Mouse (Mus musculus) hindbrain, embryonic 15.5 days (tissue): ENCODE measurements around the gene Cox16. TPM values are rescaled to one million over a fixed set of nuclear protein-coding genes. Genes with fewer than 3 reads are reported as not detected.
"Not testable (repeated sequence)": the region's sequence is repeated elsewhere in the genome, so short reads cannot be mapped to it uniquely, and the experiment has no call there.

ENCODE experiments used
- ATAC-seq: fragments of 200-750 bp; cut with Nextera tagmentation; 2 replicates; pipeline ENCODE4 v1.8.0; 2017; ENCODE audit warnings: low read depth, moderate number of reproducible peaks, moderate TSS enrichment; ENCODE audit not compliant: low FRiP score
- H3K27ac ChIP-seq: fragments of 300-500 bp; sonication (generic); replicated peaks from 2 replicates; pipeline ENCODE4 v1.5.1; 2015; ENCODE audit warnings: mild to moderate bottlenecking, inconsistent platforms
- H3K27me3 ChIP-seq: fragments of 300-500 bp; sonication (generic); 2 replicates; pipeline ENCODE4 v1.6.1; 2015; ENCODE audit warnings: control low read depth, inconsistent platforms
- H3K36me3 ChIP-seq: fragments of 300-500 bp; sonication (generic); 2 replicates; pipeline ENCODE4 v1.6.1; 2015; ENCODE audit warnings: control low read depth, inconsistent platforms
- H3K4me1 ChIP-seq: fragments of 300-500 bp; sonication (generic); replicated peaks from 2 replicates; pipeline ENCODE4 v1.6.1; 2015; ENCODE audit warnings: control low read depth, inconsistent platforms
- H3K4me2 ChIP-seq: fragments of 300-500 bp; sonication (generic); 2 replicates; pipeline ENCODE4 v1.6.1; 2015; ENCODE audit warnings: moderate library complexity, mild to moderate bottlenecking, inconsistent platforms
- H3K4me3 ChIP-seq: fragments of 300-500 bp; sonication (generic); 2 replicates; pipeline ENCODE4 v1.5.1; 2015; ENCODE audit warnings: mild to moderate bottlenecking, inconsistent platforms
- H3K9ac ChIP-seq: fragments of 300-500 bp; sonication (generic); 2 replicates; pipeline ENCODE4 v1.6.1; 2015; ENCODE audit warnings: inconsistent platforms
- H3K9me3 ChIP-seq: fragments of 300-500 bp; sonication (generic); 2 replicates; pipeline ENCODE4 v1.6.1; 2016; ENCODE audit warnings: control low read depth, inconsistent platforms
- WGBS: fragments of 180-500 bp; shearing (Covaris S2); methylation state at CpG from one replicate; pipeline ENCODE4 v1.1.7; 2015; 5-methylcytosine and 5-hydroxymethylcytosine counted together
- polyA plus RNA-seq: library from polyadenylated mRNA; unstranded; fragments of >200 nt; fragmentation: Nextera tagmentation; extraction: Ambion mirVana; gene quantifications from 2 replicates; pipeline ENCODE4 v1.2.1, GENCODE M21; 2015

Gene Cox16
- 114 and 123 TPM in 2 replicates for polyA plus RNA-seq

GRCm38 (mm10) chr12:81484727-81485191 is at the start of gene Cox16:
Cox16 (minus strand) TSS chr12:81485127.
- Histone ChIP-seq H3K36me3 (no peaks in the 10 kb centered on the region), H3K4me3 (peak within 1 kb of the TSS; percentile 50), H3K27me3 (no peaks in the 10 kb centered on the region), H3K9ac (peak within 1 kb of the TSS; percentile 44), H3K27ac (peak within 1 kb of the TSS; percentile 89), H3K9me3 (no peaks in the 10 kb centered on the region), H3K4me2 (peak within 1 kb of the TSS; percentile 75), H3K4me1 (peaks cover 12% of the 10 kb centered on the region)
- ATAC-seq = peak; percentile 98
- WGBS = 0% methylated on average over 31 of the region's 31 CpGs

DNA sequence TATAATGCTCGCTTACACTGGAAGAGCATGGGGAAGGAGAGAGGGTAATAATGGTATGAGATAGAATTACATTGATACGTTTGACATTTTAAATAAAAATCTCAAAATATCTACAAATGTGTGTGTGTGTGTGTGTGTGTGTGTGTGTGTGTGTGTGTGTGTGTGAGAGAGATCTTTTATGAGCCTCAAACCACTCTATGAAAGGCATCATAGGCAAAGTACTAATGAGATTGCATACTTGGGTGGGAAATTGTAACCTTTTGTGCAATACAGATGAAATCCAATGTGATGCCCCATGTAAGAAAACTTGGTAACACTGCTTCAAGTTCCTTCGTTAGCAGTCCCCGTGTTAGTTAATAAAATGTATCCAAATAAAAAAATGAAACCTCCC is 48.1 kb upstream of the Cox16 start:
- peak overlapping the region; percentile 81 for H3K27ac ChIP-seq
- WGBS = 37% methylated on average over 4 of the region's 4 CpGs
- H3K9me3 ChIP-seq = no peaks in the 10 kb centered on the region
- peak; percentile 52; the same call in 1 of the 2 replicates for ATAC-seq
- H3K27me3 ChIP-seq = no peaks in the 10 kb centered on the region
- peak overlapping the region; percentile 67 for H3K4me2 ChIP-seq
- H3K36me3 ChIP-seq = no peaks in the 10 kb centered on the region
- peak overlapping the region; percentile 84 for H3K4me3 ChIP-seq
- peaks cover 24% of the 10 kb centered on the region for H3K4me1 ChIP-seq
- peak overlapping the region; percentile 77 for H3K9ac ChIP-seq

DNA sequence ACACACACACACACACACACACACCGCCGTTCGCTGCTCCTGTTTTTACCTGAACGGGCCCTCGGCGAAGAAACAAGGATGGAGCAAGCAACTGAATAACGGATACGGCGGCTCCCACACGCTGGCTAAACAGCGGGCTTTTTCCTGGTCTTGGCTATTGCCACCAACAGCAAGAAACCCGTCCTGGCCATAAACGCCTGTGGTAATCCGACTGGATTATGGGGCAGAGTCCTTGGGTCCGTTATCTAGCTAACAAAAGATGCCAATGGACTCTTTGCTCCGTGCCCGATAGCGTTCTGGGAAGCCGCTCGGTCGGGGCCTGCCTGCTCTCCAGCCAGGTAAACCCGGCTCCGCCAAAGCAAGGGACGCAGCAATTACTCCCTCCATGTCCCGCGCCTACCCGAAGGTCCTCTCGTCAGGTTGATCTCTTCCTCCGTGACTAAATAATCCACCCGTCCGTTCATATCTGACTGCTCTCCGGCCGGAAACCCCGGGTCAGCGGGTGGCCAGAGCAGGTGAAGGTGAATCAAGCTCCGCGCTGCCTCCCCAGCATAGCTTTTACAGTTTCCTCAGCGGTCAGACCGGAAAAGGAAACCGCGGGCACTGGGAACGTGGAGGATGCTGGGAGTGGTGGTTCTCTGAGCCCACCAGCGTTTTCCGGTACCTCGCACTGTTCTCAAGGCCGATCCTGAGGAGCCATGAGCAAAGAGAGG is 47.5 kb upstream of the Cox16 start, which contains the start of the genes Gm20498 and Synj2bp:
Gene Gm20498 (minus strand): TSS at position 590 of the 713 bp plus-strand sequence.
Gene Synj2bp (minus strand): TSS at position 596 of the 713 bp plus-strand sequence.
- Histone ChIP-seq H3K36me3 (no peaks in the 10 kb centered on the region), H3K4me1 (peaks cover 24% of the 10 kb centered on the region), H3K9ac (peak within 1 kb of the TSS; percentile 77), H3K4me2 (peak within 1 kb of the TSS; percentile 67), H3K9me3 (no peaks in the 10 kb centered on the region), H3K27me3 (no peaks in the 10 kb centered on the region), H3K4me3 (peak within 1 kb of the TSS; percentile 84), H3K27ac (peak within 1 kb of the TSS; percentile 81)
- WGBS = under 1% methylated on average over 46 of the region's 46 CpGs
- peak; percentile 96 for ATAC-seq

DNA sequence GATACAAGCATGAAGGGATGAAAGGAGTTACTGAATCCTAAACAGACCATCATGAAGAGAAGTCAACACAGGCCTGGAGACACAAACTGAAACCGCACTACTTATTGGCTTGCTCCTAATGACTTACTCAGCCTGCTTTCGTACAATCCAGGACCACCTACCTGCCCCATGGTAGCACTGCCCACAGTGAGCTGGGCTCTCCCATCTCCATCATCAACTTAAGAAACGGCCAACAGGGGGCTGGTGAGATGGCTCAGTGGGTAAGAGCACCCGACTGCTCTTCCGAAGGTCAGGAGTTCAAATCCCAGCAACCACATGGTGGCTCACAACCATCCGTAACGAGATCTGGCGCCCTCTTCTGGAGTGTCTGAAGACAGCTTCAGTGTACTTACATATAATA is 45.7 kb upstream of the Cox16 start:
- not testable (repeated sequence) for H3K4me3 ChIP-seq, H3K27me3 ChIP-seq, ATAC-seq, H3K9ac ChIP-seq, H3K9me3 ChIP-seq, H3K27ac ChIP-seq, H3K36me3 ChIP-seq
- 0 out of 2 replicates have a peak overlapping the region, but pooled peaks have one; percentile 16 for H3K4me2 ChIP-seq
- WGBS = 71% methylated on average over 8 of the region's 8 CpGs
- H3K4me1 ChIP-seq = peaks cover 24% of the 10 kb centered on the region

DNA sequence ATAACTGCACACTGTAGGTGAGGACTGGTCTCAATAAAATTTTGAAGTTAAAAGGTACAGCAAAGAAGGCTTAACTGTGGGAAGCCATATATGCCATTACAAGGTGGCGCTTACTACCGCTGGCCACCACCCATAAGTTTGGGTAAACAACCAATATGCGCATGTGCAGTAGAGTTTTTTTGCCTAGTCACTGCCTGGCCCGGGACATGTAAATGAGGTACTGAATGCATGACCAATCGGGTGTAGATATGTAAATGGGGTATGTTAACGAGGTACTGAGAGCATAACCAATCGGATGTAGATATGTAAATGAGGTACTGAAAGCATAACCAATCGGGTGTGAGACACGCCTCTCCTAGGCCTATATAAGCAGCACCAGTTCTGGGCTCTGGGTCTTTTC is 12.0 kb upstream of the Cox16 start:
- not testable (repeated sequence) for ATAC-seq, H3K4me3 ChIP-seq, H3K9me3 ChIP-seq, H3K4me2 ChIP-seq, H3K4me1 ChIP-seq, H3K27me3 ChIP-seq, H3K27ac ChIP-seq, H3K9ac ChIP-seq
- 92% methylated on average over 9 of the region's 9 CpGs for WGBS
- peaks cover 11% of the 10 kb centered on the region; the same call in 1 of the 2 replicates for H3K36me3 ChIP-seq

GRCm38 (mm10) chr12:81490491-81490890 is 5.6 kb upstream of the Cox16 start:
- Histone ChIP-seq H3K4me3 (no peak overlapping the region), H3K36me3 (0 out of 2 replicates have a peak, but pooled peaks cover 4% of the 10 kb centered on the region), H3K9ac (no peak overlapping the region), H3K4me2 (no peak overlapping the region), H3K9me3 (no peaks in the 10 kb centered on the region), H3K27ac (no peak overlapping the region), H3K4me1 (peaks cover 2% of the 10 kb centered on the region), H3K27me3 (no peaks in the 10 kb centered on the region)
- no peak for ATAC-seq
- WGBS = 91% methylated on average over 5 of the region's 5 CpGs

DNA sequence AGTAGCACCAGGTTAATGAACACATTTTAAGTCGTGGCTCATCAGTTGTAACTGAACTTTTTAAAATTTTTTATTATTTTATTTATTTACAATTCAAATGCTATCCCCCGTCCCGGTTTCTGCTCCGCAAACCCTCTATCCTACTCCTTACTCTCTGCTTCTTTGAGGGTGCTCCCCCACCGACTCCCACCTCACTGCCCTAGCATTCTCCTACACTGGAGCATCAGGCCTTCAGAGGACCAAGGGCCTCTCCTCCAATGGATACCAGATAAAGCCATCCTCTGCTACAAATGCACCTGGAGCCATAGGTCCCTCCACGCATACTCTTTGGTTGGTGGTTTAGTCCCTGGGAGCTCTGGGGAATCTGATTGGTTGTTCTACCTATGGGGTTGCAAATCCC is 384 bp upstream of the Cox16 start:
- Histone ChIP-seq H3K4me2 (peak overlapping the region; percentile 75), H3K36me3 (no peaks in the 10 kb centered on the region), H3K27ac (peak overlapping the region; percentile 89), H3K27me3 (no peaks in the 10 kb centered on the region), H3K9me3 (no peaks in the 10 kb centered on the region), H3K4me1 (peaks cover 12% of the 10 kb centered on the region), H3K4me3 (peak overlapping the region; percentile 50), H3K9ac (0 out of 2 replicates have a peak overlapping the region, but pooled peaks have one; percentile 44)
- 0 out of 2 replicates have a peak, but pooled peaks have one; percentile 27 for ATAC-seq
- WGBS = 48% methylated on average over 6 of the region's 6 CpGs

DNA sequence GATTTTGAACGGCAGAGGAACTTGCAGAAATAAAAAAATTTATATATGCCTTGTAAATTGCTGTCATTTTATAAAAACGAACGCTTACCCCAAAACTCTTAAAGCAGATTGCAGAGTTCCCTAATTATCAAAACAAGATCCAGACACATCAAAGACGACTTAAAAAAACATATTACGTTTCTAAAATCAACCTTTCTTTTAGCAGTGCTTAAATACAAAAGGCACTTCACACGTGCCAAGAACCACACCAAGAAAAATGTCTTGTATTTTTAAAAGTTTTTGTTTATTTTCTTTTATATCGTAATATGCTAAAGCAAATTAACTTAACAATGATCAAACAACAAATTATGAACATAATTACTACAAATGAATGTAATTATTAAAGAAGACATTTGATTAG is 715 bp downstream of the Cox16 start:
- Histone ChIP-seq H3K9ac (peak overlapping the region; percentile 44), H3K4me1 (peaks cover 12% of the 10 kb centered on the region), H3K27ac (peak overlapping the region; percentile 89), H3K36me3 (no peaks in the 10 kb centered on the region), H3K4me3 (peak overlapping the region; percentile 50), H3K9me3 (no peaks in the 10 kb centered on the region), H3K27me3 (no peaks in the 10 kb centered on the region), H3K4me2 (peak overlapping the region; percentile 75)
- no peak for ATAC-seq
- WGBS = 3% methylated on average over 7 of the region's 7 CpGs

- Histone ChIP-seq H3K4me1 (peaks cover 12% of the 10 kb centered on the region), H3K27ac (no peak overlapping the region; the same call in 1 of the 2 replicates), H3K27me3 (no peaks in the 10 kb centered on the region), H3K9ac (peak overlapping the region; percentile 41), H3K36me3 (no peaks in the 10 kb centered on the region), H3K9me3 (no peaks in the 10 kb centered on the region), H3K4me3 (peak overlapping the region; percentile 50), H3K4me2 (peak overlapping the region; percentile 75)
- ATAC-seq = no peak
- WGBS = 35% methylated on average over 17 of the region's 17 CpGs
Measured at GRCm38 (mm10) chr12:81483656-81484055, 1.3 kb downstream of the Cox16 start.

DNA sequence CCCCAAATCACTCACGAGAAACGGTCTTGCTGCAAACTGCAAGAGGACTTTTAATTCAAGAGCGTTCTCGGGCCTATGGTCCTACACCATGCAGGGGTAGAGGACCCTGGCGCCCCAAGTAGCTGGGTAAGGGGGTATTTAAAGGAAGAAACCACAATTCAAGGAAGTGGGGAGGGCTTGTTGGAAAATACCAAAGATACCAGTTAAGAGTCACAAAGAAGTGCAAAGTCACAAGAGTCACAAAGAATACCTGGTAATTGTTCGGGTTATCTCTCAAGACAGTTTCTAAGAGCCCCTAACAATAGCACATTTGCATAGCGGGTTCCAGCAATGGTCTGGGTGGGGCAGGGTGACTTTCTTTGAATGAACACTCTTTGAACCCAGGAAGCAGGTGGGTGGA is 25.9 kb downstream of the Cox16 start:
- ATAC-seq, H3K4me3 ChIP-seq, H3K4me1 ChIP-seq, H3K36me3 ChIP-seq, H3K9ac ChIP-seq, H3K4me2 ChIP-seq, H3K27me3 ChIP-seq, H3K27ac ChIP-seq, H3K9me3 ChIP-seq: not testable (repeated sequence)
- 97% methylated on average over 7 of the region's 7 CpGs for WGBS

GRCm38 (mm10) chr12:81438985-81439384 is 45.9 kb downstream of the Cox16 start:
- not testable (repeated sequence) for H3K36me3 ChIP-seq, H3K4me1 ChIP-seq, H3K9ac ChIP-seq, H3K27me3 ChIP-seq, ATAC-seq, H3K9me3 ChIP-seq, H3K27ac ChIP-seq, H3K4me3 ChIP-seq, H3K4me2 ChIP-seq
- 96% methylated on average over 9 of the region's 9 CpGs for WGBS

- H3K9me3 ChIP-seq, H3K9ac ChIP-seq, ATAC-seq, H3K4me1 ChIP-seq, H3K27ac ChIP-seq, H3K27me3 ChIP-seq, H3K4me2 ChIP-seq, H3K4me3 ChIP-seq: not testable (repeated sequence)
- peaks cover 11% of the 10 kb centered on the region; the same call in 1 of the 2 replicates for H3K36me3 ChIP-seq
- WGBS = 94% methylated on average over 2 of the region's 2 CpGs
Measured at GRCm38 (mm10) chr12:81434778-81435177, 50.1 kb downstream of the Cox16 start.
